Mouse (Mus musculus) heart, adult 2 months (tissue): ENCODE data around the gene Lcmt1.

Source experiments
- CTCF ChIP-seq: fragments of 200-600 bp; IDR thresholded peaks from 2 replicates; pipeline ENCODE4 v1.8.1; 2022; ENCODE audit warnings: antibody characterized with exemption, mild to moderate bottlenecking, moderate library complexity
- EP300 ChIP-seq: fragments of 200-500 bp; IDR thresholded peaks from 2 replicates; pipeline ENCODE4 v1.6.1; 2011; ENCODE audit warnings: low read depth, low read length, control low read depth; ENCODE audit not compliant: insufficient read depth
- POLR2A ChIP-seq: fragments of 200-500 bp; IDR thresholded peaks from 2 replicates; pipeline ENCODE4 v1.6.1; 2011; ENCODE audit warnings: mild to moderate bottlenecking, low read depth, low read length, control low read depth; ENCODE audit not compliant: insufficient read depth

- TF ChIP-seq CTCF = no peak
- no peak for TF ChIP-seq POLR2A
- no peak for TF ChIP-seq EP300
These were observed 42.7 kb upstream of the Lcmt1 start for GRCm38 (mm10) chr7:123326901-123327300.
